Mouse (Mus musculus): ENCODE measurements around the gene Ehd1. TPM values are rescaled to one million over a fixed set of nuclear protein-coding genes. Genes with fewer than 3 reads are reported as not detected.

Ehd1 gene
- polyA plus RNA-seq, 2 experiments: 68.7 to 160 TPM

DNA sequence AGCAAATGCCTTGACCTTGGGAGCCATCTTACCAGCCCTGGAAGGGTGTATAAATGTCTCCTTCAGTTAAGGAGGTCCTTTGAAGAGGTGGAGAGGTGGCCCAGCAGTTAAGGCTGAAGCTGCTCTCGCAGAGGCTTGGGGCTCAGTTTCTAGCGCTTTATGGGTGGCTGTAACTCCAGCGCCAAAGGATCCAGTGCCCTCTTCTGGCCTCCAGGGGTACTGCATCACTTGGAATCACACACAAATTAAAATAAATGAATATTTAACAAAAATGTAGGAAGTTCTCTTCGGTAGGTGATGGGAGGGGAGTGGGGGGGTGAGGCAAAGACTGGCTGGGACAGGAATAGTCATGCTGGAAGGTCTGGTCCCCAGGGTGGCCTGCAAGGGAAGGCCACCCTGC lies 15.6 kb upstream of the Ehd1 start:
- no peak overlapping the region for H3K4me3 ChIP-seq (replicated peaks; ENCODE audit: low read length)
- H3K36me3 ChIP-seq (ENCODE audit: control insufficient read depth, insufficient read depth, low read length): peaks cover 62% of the 10 kb centered on the region
- H3K4me1 ChIP-seq (ENCODE audit: control insufficient read depth, insufficient read depth, low read length): no peaks in the 10 kb centered on the region
- no peak overlapping the region for H3K4me2 ChIP-seq (replicated peaks; ENCODE audit: low read depth, low read length, severe bottlenecking)
- 81% methylated on average over 4 of the region's 4 CpGs for WGBS
- no peak for TF ChIP-seq POLR2A (IDR thresholded peaks at IDR 0.05; ENCODE audit: borderline replicate concordance, extremely low read depth, insufficient read depth, insufficient read length)
- DNase-seq (ENCODE audit: low spot score): no peak
- H3K27ac ChIP-seq (replicated peaks; ENCODE audit: low read depth, low read length): no peak overlapping the region
- no peaks in the 10 kb centered on the region for H3K27me3 ChIP-seq (ENCODE audit: control insufficient read depth, insufficient read depth, low read length)
- no peaks in the 10 kb centered on the region for H3K9me3 ChIP-seq (ENCODE audit: control insufficient read depth, low read length)
- H3K9ac ChIP-seq (ENCODE audit: low read depth, low read length, severe bottlenecking): no peak overlapping the region
- ATAC-seq (ENCODE audit: low FRiP score, low read depth): no peak

- H3K4me1 ChIP-seq (ENCODE audit: control insufficient read depth, insufficient read depth, low read length): no peaks in the 10 kb centered on the region
- ATAC-seq (ENCODE audit: low FRiP score, low read depth) (no peak), DNase-seq (ENCODE audit: low spot score) (no peak)
- H3K4me2 ChIP-seq (replicated peaks; ENCODE audit: low read depth, low read length, severe bottlenecking): no peak overlapping the region
- TF ChIP-seq POLR2A (IDR thresholded peaks at IDR 0.05; ENCODE audit: borderline replicate concordance, extremely low read depth, insufficient read depth, insufficient read length): no peak
- H3K27ac ChIP-seq (replicated peaks; ENCODE audit: low read depth, low read length): no peak overlapping the region
- peaks cover 58% of the 10 kb centered on the region for H3K36me3 ChIP-seq (ENCODE audit: control insufficient read depth, insufficient read depth, low read length)
- no peaks in the 10 kb centered on the region for H3K9me3 ChIP-seq (ENCODE audit: control insufficient read depth, low read length)
- no peak overlapping the region for H3K4me3 ChIP-seq (replicated peaks; ENCODE audit: low read length)
- no peaks in the 10 kb centered on the region for H3K27me3 ChIP-seq (ENCODE audit: control insufficient read depth, insufficient read depth, low read length)
- WGBS: 89% methylated on average over 14 of the region's 14 CpGs
- H3K9ac ChIP-seq (ENCODE audit: low read depth, low read length, severe bottlenecking): no peak overlapping the region
Observed at GRCm38 (mm10) chr19:6261379-6261778, 15.1 kb upstream of the Ehd1 start.

DNA sequence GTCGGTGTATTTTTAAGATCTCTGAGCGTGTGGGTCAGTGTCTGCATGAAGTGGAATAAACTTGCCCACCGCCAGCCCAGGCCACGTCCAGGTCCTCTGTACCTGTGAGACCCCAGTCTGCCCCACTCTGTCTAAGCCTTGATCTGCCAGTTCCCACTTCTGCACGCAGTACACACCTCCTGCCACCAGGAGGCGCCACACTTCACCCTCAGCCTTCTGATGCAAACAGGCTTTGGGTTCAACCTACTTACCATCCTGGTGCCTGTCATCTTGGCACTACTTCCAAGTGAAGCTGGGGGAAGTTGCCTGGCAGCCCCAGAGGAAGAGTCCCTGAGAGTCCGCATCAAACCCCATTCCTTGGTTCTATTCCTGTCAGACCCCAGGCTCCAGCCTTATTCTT lies 14.3 kb upstream of the Ehd1 start:
- no peaks in the 10 kb centered on the region for H3K27me3 ChIP-seq (ENCODE audit: control insufficient read depth, insufficient read depth, low read length)
- H3K36me3 ChIP-seq (ENCODE audit: control insufficient read depth, insufficient read depth, low read length): peaks cover 50% of the 10 kb centered on the region
- no peak overlapping the region for H3K27ac ChIP-seq (replicated peaks; ENCODE audit: low read depth, low read length)
- H3K9ac ChIP-seq (ENCODE audit: low read depth, low read length, severe bottlenecking): no peak overlapping the region
- ATAC-seq (ENCODE audit: low FRiP score, low read depth) (peak; percentile 32; the same call in 1 of the 2 replicates), DNase-seq (ENCODE audit: low spot score) (peak; percentile 33)
- H3K4me2 ChIP-seq (replicated peaks; ENCODE audit: low read depth, low read length, severe bottlenecking): no peak overlapping the region
- no peaks in the 10 kb centered on the region for H3K9me3 ChIP-seq (ENCODE audit: control insufficient read depth, low read length)
- TF ChIP-seq POLR2A (IDR thresholded peaks at IDR 0.05; ENCODE audit: borderline replicate concordance, extremely low read depth, insufficient read depth, insufficient read length): no peak
- no peaks in the 10 kb centered on the region for H3K4me1 ChIP-seq (ENCODE audit: control insufficient read depth, insufficient read depth, low read length)
- 59% methylated on average over 7 of the region's 7 CpGs for WGBS
- no peak overlapping the region for H3K4me3 ChIP-seq (replicated peaks; ENCODE audit: low read length)

- Histone ChIP-seq H3K27me3 (ENCODE audit: control insufficient read depth, insufficient read depth, low read length) (no peaks in the 10 kb centered on the region), H3K9ac (ENCODE audit: low read depth, low read length, severe bottlenecking) (no peak overlapping the region), H3K4me1 (ENCODE audit: control insufficient read depth, insufficient read depth, low read length) (no peaks in the 10 kb centered on the region), H3K4me2 (replicated peaks; ENCODE audit: low read depth, low read length, severe bottlenecking) (no peak overlapping the region), H3K4me3 (replicated peaks; ENCODE audit: low read length) (no peak overlapping the region), H3K27ac (replicated peaks; ENCODE audit: low read depth, low read length) (no peak overlapping the region), H3K9me3 (ENCODE audit: control insufficient read depth, low read length) (no peaks in the 10 kb centered on the region), H3K36me3 (ENCODE audit: control insufficient read depth, insufficient read depth, low read length) (peaks cover 43% of the 10 kb centered on the region)
- no peak for TF ChIP-seq POLR2A (IDR thresholded peaks at IDR 0.05; ENCODE audit: borderline replicate concordance, extremely low read depth, insufficient read depth, insufficient read length)
- no peak for ATAC-seq (ENCODE audit: low FRiP score, low read depth)
- no peak for DNase-seq (ENCODE audit: low spot score)
- 84% methylated on average over 8 of the region's 8 CpGs for WGBS
Observed at GRCm38 (mm10) chr19:6262839-6263433, 13.6 kb upstream of the Ehd1 start.

- 56% methylated on average over 9 of the region's 9 CpGs for WGBS
- Histone ChIP-seq H3K4me1 (ENCODE audit: control insufficient read depth, insufficient read depth, low read length) (no peaks in the 10 kb centered on the region; the same call in 1 of the 2 replicates), H3K4me3 (replicated peaks; ENCODE audit: low read length) (no peak overlapping the region), H3K9ac (ENCODE audit: low read depth, low read length, severe bottlenecking) (no peak overlapping the region), H3K36me3 (ENCODE audit: control insufficient read depth, insufficient read depth, low read length) (peaks cover 30% of the 10 kb centered on the region), H3K4me2 (replicated peaks; ENCODE audit: low read depth, low read length, severe bottlenecking) (no peak overlapping the region), H3K27me3 (ENCODE audit: control insufficient read depth, insufficient read depth, low read length) (no peaks in the 10 kb centered on the region), H3K9me3 (ENCODE audit: control insufficient read depth, low read length) (no peaks in the 10 kb centered on the region), H3K27ac (replicated peaks; ENCODE audit: low read depth, low read length) (no peak overlapping the region)
- TF ChIP-seq POLR2A (IDR thresholded peaks at IDR 0.05; ENCODE audit: borderline replicate concordance, extremely low read depth, insufficient read depth, insufficient read length): no peak
- ATAC-seq (ENCODE audit: low FRiP score, low read depth): no peak
- DNase-seq (ENCODE audit: low spot score): no peak
Observed at GRCm38 (mm10) chr19:6264200-6264599, 12.3 kb upstream of the Ehd1 start.
